37 mouse cellular contexts compared by ENCODE assay signal in genomic region chr9:67782786-67783185, GRCm38 (mm10). TPM values are rescaled to one million over a fixed set of nuclear protein-coding genes. Genes with fewer than 3 reads are reported as not detected.
"Had no signal": no experiment of that assay in that cellular context is flagged by ENCODE, and none has a peak within 500 bp of the region (broad histone marks: within the 10 kb centered on the region; RNA-seq: fewer than 3 reads in every experiment).

No protein-coding gene starts in this region.

- DNase-seq: heart, postnatal 36 days; heart, postnatal 4 days; kidney, adult 11 months; kidney, adult 18-20 months; kidney, adult 2 months; kidney, adult 8-10 months; kidney, adult 9 months; kidney, postnatal 10 days; kidney, postnatal 14 days; kidney, postnatal 25 days; kidney, postnatal 36 days; kidney, postnatal 4 days; layer of hippocampus, postnatal 36 days had no signal

- H3K4me1 ChIP-seq: hindbrain, embryonic 15.5 days; intestine, embryonic 15.5 days had no signal

- H3K4me3 ChIP-seq: heart, embryonic 10.5 days; heart, embryonic 12.5 days; heart, embryonic 13.5 days; heart, embryonic 15.5 days; hindbrain, embryonic 10.5 days; hindbrain, embryonic 12.5 days; hindbrain, embryonic 13.5 days; hindbrain, embryonic 15.5 days; intestine, embryonic 15.5 days; kidney, embryonic 15.5 days; layer of hippocampus, adult 2 months had no signal

- ATAC-seq: hindbrain, embryonic 16.5 days; hindbrain, postnatal 0 days; inflammation-experienced regulatory T-cells, adult 6 months; intestine, embryonic 15.5 days; intestine, embryonic 16.5 days; intestine, postnatal 0 days had no signal

- H3K27me3 ChIP-seq: heart, embryonic 15.5 days; hindbrain, embryonic 12.5 days; hindbrain, embryonic 13.5 days; hindbrain, embryonic 15.5 days; kidney, embryonic 15.5 days had no signal

- H3K27ac ChIP-seq: heart, embryonic 10.5 days; heart, embryonic 13.5 days; heart, embryonic 15.5 days; hindbrain, embryonic 10.5 days; hindbrain, embryonic 12.5 days; hindbrain, embryonic 13.5 days; hindbrain, embryonic 14.5 days; hindbrain, embryonic 15.5 days; hindbrain, postnatal 0 days; intestine, embryonic 15.5 days; kidney, embryonic 15.5 days; kidney, postnatal 0 days had no signal

- H3K36me3 ChIP-seq: heart, embryonic 10.5 days; heart, embryonic 12.5 days; heart, embryonic 13.5 days; heart, embryonic 15.5 days; hindbrain, embryonic 10.5 days; hindbrain, embryonic 12.5 days; hindbrain, embryonic 13.5 days; hindbrain, embryonic 15.5 days; intestine, embryonic 15.5 days; kidney, embryonic 15.5 days had no signal

RNA-seq across cellular contexts. Expression of gene C2cd4b, which starts 23.5 kb away (rescaled TPM):
- total RNA-seq: hematopoietic stem cell, adult 5-6 weeks had no signal
- polyA plus RNA-seq: hindbrain, embryonic 11.5 days; inflammation-experienced regulatory T-cells, adult 6 months; intestine, embryonic 16.5 days; kidney, adult 2 months had no signal

RNA-seq across cellular contexts. Expression of gene C2cd4a, which starts 49.3 kb away (rescaled TPM):
- total RNA-seq: heart, postnatal 10 days; heart, postnatal 14 days; heart, postnatal 25 days; heart, postnatal 36 days; heart, postnatal 4 days; hematopoietic stem cell, adult 5-6 weeks had no signal
- polyA plus RNA-seq: heart, postnatal 0 days; hindbrain, embryonic 10.5 days; hindbrain, embryonic 11.5 days; hindbrain, embryonic 12.5 days; inflammation-experienced regulatory T-cells, adult 6 months had no signal
